Mouse (Mus musculus) adrenal gland (tissue): ENCODE data around the gene Fam118b.

Experiments used
- intact Hi-C: fragments of 180-260 bp; cut with DNase I; formaldehyde crosslinking; loops from one replicate; pipeline ENCODE4 v1.15.1; 2025
- long read RNA-seq, 2 experiments: library from polyadenylated mRNA; unstranded; transcript quantifications; one replicate each; pipeline ENCODE4 v2.0.0; 2020; ENCODE audit warnings: borderline replicate concordance in 1 of 2; ENCODE audit not compliant: insufficient replicate concordance in 1 of 2

Gene Fam118b
- long read RNA-seq, experiment 1, transcript Fam118b-201 (8 exons, 1,860 nt), result major isoform, 5 of 12 reads
- long read RNA-seq, experiment 1, partial matches to known transcripts, result 1 of 12 reads
- long read RNA-seq, experiment 1, other reads (novel, unspliced or antisense), result 6 of 12 reads
- long read RNA-seq, experiment 2, transcript Fam118b-201 (8 exons, 1,860 nt), result major isoform, 9 of 24 reads
- long read RNA-seq, experiment 2, partial matches to known transcripts, result 1 of 24 reads
- long read RNA-seq, experiment 2, other reads (novel, unspliced or antisense), result 12 of 24 reads

DNA sequence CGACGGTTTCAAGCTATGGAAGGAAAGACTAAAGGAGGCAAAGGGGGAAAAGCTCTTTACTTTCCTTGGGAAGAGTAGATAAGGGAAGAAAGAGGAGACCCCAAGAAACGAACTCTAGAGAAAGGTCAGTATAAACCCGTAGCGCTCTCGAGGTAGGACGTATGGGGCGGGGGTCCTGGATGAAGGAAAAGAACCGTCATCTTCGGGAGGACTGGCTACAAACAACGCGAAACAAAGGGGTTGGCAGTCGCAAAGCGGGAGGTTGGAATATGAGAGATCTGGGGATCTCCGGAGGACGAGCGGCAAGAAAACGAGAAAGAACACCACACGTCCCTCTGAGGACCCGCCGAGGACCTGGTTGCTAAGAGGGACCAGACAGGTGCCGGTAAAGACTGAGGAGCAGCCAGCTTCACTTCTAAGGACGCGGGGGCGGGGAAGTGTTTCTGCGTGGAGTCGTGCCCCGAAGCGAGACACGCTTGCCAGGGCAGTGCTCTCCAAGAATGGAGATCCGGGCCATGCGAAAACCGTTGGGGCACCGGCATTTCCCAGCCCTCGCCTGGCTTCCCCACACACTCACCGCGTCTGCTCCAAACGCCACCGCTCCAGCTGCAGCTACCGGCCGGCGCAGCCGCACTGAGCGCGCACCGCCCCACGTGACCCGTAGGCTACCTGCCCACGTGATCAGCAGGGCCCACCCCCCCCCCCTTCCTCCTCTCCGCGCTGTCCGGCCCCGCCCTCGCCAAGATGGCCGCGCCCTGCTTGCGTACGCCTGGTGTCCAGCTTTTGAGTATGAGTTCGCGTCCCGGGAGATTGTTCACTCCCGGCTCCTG is at the start of gene Fam118b, which contains the start of gene Rpusd4:
Gene Fam118b, minus strand, starts transcription at position 660 of the 830 bp plus-strand sequence.
Gene Rpusd4, plus strand, starts transcription at position 720 of the 830 bp plus-strand sequence.
- intact Hi-C loops, result loop anchor here (5.0 kb wide), 1 partner anchor 55 kb away; the partner anchor contains the start of gene Foxred1

DNA sequence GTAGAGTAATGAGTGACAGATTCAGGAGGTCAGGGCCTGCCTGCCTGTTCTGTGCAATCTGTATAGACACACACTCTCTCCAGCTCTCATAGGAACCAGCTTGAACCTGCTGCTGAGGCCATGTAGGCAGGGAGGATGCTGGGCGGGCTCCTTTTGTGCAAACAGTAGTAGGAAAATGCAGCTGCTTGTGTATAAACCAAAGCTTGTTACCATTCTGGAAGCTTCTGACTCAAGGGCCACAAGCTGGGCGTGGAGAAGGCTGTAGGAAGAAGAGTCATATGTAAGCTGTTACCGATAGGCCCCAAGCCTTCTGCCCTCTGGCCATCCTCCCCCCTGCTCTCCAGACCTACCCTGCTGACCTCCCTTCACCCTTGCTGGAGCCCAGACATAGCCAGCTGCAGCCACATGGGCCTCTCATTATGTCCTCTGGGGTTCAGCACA is 49.2 kb upstream of the Fam118b start:
- intact Hi-C loops, result no loop called here

DNA sequence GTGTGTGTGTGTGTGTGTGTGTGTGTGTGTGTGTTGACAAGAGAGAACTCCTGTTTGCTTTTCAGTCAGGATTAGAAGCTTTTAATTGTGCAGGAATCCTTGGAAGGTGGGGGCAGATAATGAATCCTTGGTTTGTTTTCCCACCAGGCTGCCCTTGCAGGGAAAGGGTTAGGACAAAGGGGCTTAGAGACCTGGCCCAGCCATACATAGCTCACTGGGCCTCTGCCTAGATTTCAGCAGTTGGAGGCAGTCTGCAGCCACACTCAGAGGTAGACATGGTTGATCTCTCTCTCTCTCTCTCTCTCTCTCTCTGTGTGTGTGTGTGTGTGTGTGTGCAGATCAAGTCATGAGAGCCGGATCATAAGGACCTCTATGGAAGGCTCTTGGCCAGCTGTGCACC is 46.6 kb upstream of the Fam118b start:
- intact Hi-C loops, result no loop called here

DNA sequence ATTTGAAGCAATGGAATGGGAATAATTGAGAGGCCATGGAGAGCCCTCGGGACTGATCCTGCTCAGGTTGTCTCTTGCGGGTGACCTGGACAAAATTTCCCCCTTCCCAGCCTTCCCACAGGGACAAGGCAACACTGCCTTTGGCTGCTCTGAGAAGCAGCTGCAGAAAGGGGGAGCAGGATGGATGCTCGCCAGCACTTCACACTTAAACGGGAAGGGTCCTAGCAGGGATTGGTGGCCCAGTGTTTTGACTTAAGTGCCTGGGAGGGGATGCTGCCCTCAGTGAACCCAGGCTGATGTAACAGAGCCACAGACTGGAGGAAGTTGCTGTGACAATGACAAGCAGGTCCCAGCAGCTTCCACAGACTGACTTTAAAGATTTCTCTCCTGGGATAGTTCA is 46.0 kb upstream of the Fam118b start:
- intact Hi-C loops, result no loop called here

DNA sequence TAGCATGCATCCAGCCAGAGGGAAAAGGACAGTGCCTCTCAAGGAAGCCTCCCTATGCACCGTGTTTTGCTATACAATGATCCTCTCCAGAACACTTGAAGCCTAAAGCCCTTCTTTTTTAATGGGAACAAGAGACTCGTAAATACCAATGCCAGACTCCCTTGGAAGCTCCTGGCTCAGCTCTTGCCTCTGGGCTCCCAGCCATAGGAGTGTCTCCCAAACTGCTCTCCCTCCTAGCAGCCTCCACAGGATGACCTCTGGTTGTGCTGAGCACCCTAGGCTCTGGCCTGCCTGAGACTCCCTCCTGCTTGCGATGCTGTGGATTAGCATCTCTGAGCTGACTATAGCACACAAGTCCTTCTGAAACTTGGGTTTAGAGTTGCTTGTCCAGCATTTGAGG is 44.9 kb upstream of the Fam118b start:
- intact Hi-C loops, result no loop called here

DNA sequence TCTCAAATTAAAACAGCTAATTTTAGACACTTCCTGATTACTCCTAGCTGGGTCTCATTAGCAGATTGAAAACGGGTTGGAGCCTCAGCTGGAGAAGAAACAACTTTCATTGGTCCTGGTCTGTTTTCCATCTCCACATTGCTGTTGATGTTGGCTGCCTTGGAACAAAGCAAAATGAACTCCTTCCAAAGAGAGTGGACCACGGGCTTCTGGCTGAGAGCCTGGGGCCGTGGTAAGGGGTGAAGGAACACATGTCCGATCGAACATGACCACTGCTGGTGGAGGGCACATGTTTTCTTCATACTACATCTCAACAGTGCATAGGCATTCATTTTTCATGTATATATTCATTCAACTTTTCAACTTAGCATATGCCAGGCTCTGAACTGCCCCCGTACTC is 42.8 kb upstream of the Fam118b start:
- intact Hi-C loops, result no loop called here

DNA sequence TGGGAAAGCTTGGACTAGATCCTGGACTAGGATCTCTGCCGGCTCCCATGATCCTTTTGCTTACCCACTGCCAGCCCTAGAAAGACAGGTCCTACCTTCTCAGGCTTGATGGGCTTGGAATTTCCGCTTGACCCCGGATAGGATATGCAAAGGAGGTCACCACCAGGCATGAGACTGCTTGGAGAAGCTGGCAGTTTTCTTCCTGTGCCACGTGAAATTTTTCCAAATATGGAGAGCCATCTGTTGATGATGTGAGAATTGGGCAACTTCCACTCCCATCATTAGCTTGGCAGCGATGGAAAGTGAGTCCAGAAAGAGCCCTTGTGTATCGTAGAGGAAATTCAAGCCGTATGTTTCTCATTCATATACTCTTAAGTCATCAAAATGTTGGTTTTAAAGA is 39.9 kb upstream of the Fam118b start:
- intact Hi-C loops, result no loop called here

DNA sequence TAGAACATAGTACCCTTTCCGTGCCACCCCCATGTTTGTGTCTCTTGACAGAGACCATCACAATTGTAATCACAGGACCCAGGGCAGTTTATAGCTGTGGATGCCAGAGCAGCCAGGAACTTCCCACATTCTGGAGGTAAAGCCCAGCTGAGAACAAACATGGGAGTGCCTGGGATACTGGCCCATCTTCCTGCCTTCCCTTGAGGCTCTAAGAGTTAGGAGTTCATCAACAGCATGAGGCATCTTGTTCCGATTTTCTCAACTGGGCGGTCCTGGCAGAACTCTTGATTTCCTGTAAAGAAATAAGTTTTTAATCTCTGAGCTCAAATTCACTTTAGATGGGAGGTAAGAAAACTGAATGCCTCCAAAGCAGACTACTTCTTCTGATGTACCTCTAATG is 34.6 kb upstream of the Fam118b start:
- intact Hi-C loops, result no loop called here

DNA sequence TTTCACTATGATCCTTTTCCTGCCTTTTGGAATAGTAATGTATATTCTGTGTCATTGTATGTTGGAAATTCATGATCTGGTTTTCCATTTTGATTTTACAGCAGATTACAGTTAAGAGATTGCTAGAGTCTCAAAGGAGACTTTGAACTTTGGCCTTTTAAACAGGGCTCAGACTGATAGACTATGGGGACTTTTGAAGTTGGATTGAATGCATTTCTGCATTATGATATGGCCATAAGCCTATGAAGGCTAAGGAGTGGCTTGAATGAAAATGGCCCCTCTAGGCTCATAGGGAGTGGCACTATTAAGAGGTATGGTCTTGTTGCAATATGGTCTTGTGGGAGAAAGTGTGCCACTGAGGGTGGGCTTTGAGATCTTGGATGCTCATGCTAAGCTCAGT is 30.2 kb upstream of the Fam118b start:
- intact Hi-C loops, result no loop called here

DNA sequence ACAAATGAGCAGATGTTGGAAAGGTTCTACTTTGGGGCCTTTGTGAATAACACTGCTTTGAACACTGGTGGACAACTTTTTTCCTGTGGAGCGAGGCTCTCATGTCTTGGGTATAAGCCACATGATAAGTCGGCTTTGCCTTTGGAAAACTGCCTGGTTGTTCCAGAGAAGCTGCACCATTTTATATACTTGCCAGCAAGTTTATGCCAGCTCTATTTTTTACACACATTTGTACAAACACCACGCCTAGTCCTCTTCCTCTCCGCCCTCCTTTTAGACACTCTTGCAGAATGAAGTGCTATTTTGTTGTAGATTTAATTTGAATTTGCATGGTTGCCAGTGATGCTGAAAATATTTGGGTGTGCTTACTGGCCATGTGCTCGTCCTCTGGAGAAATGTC is 25.9 kb upstream of the Fam118b start:
- intact Hi-C loops, result no loop called here

DNA sequence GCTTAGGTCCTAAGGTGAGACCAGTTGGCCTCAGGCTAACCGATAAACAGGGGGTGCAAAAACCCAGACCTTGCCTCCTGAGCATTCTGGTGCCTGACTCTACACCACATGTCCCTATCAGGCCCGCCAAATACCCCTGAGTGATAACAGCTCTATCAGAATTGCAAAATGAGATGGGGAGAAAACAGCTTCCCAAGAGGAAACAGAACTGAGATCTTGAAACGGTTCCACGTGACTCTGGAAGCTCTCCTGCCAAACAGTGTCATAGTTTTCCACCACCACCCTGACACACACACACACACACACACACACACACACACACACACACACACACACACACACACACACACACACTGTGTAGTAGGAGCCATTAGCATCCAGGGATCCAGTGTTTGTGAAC is 23.3 kb upstream of the Fam118b start:
- intact Hi-C loops, result no loop called here

DNA sequence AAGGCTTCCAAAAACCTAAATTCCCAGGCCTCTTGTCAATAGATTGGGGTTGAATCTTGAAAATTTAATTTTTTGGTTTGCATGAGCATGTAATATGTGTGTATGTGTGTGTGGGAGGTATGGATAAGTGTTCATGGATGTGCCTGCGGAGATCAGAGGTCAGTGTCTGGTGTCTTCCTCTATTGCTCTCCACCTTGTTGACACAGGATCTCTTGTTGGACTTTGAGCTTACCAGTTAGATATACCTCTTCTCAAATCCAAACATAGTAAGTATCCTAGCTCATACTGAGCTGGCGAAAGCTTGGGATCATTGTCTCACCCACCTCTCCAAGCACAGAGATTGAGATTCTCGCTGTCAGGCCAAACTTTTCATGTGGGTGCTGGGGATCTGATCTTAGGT is 22.8 kb upstream of the Fam118b start:
- intact Hi-C loops, result no loop called here

DNA sequence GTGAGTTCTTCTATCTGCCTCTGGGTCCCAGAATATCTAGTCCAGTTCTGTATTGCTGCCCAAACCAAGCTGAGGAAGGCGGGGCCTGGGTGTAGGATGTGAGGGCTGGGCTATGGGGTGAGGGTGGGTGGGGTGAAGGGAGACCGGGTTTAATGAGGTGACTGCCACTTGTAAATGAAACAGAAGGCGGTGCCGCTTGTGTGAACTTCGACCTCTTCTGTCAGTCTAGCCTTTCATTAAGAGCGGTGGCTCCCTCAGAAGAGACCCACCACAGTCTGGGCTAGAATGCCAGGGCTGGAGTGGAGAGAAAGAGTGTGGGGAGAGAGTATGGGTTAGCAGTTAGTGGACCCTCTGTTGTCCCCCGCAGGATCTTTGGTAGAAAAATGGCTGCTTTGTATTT is 22.4 kb upstream of the Fam118b start:
- intact Hi-C loops, result no loop called here

DNA sequence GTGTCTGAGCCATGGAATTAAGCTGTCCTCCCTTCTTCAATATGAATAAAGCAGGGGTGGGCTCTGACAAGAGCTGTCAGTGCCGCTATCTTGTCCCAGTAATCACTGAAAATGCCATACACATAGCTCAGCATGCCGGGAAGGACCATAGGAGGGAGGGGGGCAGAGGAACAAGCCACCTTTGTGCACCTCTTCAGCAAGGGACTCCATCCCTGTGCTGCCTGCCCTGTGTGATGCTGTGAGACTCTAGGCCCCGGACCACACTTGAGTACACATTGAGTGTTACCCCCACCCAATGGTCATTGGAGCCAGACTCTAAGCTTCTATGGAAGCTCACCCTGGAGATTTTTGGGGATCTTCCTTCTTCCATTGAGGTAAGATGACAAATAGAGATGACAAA is 18.7 kb upstream of the Fam118b start:
- intact Hi-C loops, result no loop called here

DNA sequence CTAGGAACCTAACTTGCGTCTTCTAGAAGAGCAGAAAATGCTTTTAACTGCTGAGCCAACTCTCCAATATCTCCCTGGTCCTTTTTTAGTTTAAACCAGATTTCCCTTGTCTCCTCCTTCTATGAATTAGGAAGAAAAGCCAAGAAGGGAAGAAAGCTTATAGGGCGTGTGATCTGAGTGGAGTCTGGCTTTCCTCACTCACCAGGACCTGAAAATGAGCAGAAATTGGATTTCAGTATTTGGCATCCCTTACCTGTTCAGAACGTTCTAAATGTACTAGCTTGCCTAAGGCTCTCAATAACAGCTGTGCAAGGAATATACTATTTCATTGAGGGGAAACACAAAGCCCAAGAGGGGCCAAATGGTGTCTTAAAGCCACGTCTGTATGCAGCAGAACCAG is 16.7 kb upstream of the Fam118b start:
- intact Hi-C loops, result loop anchor here (5.0 kb wide), 1 partner anchor 238 kb away; no protein-coding TSS in a partner anchor

DNA sequence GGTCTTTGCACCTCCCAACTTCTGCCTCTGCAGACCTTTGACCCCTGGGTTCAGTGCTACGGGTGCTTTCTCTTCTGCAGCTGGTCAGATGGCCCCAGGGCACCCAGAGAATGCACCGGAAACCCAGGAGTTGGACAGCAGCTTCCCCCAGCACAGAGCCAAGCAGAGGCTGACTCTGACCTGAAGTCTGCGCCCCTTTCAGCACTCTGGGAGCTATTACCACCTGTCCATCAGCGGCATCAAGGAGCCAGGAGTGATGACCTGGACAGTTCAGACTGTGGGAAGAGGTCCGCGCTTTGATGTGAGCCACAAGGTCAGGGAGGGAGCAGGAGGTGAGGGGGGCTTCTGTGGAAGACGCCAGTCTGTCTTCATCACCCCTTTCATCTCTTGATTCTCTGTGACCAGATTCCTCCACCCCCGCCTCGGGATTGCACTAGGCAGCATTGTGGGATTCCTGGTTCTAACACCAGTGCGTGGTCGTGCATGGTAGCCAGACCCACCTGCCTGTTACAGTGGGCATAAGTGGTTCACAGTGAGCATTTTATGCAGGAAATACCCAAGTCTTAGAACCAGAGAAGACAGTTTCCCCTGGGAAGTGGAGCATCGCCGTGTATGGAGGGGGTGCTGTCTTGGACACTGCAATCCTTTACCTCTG is 15.9 kb upstream of the Fam118b start:
- intact Hi-C loops, result loop anchor here (2.0 to 5.0 kb wide), 2 partner anchors 239 to 251 kb away; no protein-coding TSS in a partner anchor

DNA sequence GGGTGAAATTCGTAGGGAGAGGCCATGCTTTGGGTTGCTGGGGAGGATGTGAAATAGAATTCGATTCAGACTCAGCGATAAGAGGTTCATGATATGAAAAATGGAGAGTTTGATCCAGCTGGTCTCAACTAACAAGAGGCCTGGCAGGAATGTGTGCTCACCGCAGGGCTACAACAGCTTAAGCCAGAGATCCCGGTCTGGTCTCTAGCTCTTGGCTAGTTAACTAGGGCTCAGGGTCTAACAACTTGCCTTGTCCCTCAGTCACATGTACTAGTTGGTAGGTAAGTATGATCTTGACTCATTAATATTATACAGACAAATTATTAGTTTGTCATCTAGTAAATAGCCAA is 15.2 kb upstream of the Fam118b start:
- intact Hi-C loops, result loop anchor here (2.0 to 5.0 kb wide), 2 partner anchors 239 to 252 kb away; no protein-coding TSS in a partner anchor

DNA sequence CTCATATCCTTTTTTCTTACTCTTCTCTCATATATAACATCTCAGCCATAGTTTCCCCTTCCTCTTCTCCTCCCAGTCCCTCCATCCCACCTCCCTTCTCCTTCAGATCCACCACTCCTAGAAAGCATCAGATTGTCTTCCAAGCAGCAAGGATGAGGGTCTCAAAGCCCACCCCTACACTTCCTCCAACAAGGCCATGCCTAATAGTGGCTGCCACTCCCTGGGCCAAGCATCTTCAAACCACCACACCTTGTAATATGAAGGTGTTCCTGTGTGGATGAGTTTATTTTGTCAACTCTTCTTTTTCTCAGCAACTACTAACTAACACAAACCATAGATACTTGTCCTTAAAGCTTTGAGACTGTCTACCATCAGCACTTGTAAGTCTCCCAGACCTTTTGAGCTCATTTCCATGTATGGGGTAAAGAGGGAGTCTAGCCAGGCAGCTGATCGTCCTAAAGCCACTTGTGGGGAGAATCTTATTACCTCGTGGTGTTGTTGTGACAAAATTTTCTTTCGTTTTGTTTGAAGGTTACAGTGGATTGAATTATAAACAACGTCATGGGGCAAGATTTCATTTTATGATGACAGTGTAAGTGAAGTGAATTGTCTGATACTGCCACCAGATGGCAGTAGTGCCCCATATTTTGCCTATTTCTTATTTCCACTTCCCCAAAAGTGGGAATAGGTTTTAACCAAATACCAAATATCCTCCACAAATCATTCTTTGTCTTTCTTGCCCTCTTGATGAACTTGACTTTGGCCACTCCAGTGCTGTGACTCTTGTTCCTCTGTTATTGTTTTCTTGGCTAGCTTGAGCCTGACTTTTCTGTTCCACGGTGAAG is 14.6 kb upstream of the Fam118b start:
- intact Hi-C loops, result loop anchor here (2.0 to 5.0 kb wide), 2 partner anchors 240 to 253 kb away; no protein-coding TSS in a partner anchor

DNA sequence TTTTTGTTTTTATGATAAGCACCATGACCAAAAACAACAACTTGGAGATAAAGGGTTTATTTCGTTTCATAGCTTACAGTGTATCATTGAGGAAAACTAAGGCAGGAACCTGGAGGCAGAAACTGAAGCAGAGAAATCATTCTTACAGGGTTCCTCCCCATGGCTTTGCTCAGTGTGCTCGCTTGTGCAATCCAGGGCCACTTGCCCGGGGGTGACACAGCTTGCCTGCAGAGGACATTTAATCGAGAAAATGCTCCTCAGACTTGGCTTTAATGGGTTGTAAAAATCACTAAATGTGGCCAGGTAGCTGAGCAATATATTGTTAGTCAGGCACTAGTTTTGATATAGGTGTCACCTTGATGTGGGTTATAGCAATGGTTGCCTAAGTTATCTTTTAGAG is 10.8 kb upstream of the Fam118b start:
- intact Hi-C loops, result no loop called here

DNA sequence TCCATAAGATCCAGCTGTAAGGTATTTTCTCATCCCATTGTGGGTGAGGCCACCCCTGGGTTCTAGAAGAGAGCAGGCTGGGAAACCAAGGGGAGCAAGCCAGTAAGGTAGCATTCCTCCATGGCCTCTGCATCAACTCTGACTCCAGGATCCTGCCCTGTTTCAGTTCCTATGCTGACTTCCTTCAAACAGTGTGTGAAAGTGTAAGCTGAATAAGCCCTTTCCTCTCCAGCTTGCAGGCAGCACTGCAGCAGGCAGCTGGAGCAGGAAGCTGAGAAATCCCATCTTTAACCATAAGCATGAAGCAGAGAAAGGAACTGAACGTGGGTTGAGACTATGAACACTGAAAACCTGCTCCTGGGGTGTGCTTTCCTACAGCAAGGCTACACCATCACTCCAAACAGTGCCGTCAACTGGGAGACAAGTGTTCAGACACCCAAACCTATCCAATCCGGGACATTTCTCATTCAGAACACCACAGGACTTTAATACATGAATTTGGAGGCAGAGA is 10.3 kb upstream of the Fam118b start:
- intact Hi-C loops, result no loop called here
